Mouse (Mus musculus) CH12.LX (cell line): Measurements from ENCODE around the gene Dmrtc2. TPM values are rescaled to one million over a fixed set of nuclear protein-coding genes. Genes with fewer than 3 reads are reported as not detected.

Experiments
- DNase-seq: peaks from one replicate; pipeline ENCODE4 v3.0.0-alpha.2; 2013; ENCODE audit errors: extremely low read depth
- H3K27ac ChIP-seq: 2 replicates; pipeline ENCODE4 v1.5.1; 2012; ENCODE audit warnings: low read depth, mild to moderate bottlenecking, control low read depth, moderate library complexity; ENCODE audit not compliant: insufficient read depth
- H3K27me3 ChIP-seq: replicated peaks from 2 replicates; pipeline ENCODE3; 2012; ENCODE audit warnings: inconsistent platforms
- H3K36me3 ChIP-seq, 2 experiments: replicated peaks in 1 of 2; 2 replicates each; pipeline versions ENCODE3 to v1.6.1; 2012; ENCODE audit warnings: inconsistent platforms in 1 of 2, low read length in 1 of 2, mild to moderate bottlenecking in 1 of 2, mixed read lengths in 1 of 2, moderate library complexity in 1 of 2; ENCODE audit not compliant: control insufficient read depth in 1 of 2, insufficient read depth in 1 of 2
- H3K4me1 ChIP-seq, 2 experiments: 2 replicates each; pipeline ENCODE4 v1.6.1; 2012; ENCODE audit warnings: inconsistent platforms in 1 of 2, moderate library complexity in 1 of 2; ENCODE audit not compliant: insufficient read depth in 2 of 2, control insufficient read depth in 1 of 2
- H3K4me2 ChIP-seq: 2 replicates; pipeline ENCODE4 v1.6.1; 2012; ENCODE audit warnings: low read depth, mild to moderate bottlenecking, control low read depth; ENCODE audit not compliant: poor library complexity, insufficient read depth, severe bottlenecking
- H3K4me3 ChIP-seq, 3 experiments: fragments of 150-350 bp in 1 of 3; sonication (generic) in 1 of 3; replicated peaks in 1 of 3; 2 replicates each; pipeline versions ENCODE3 to v1.5.1; 2011 to 2012; ENCODE audit warnings: low read depth in 2 of 3, low read length in 2 of 3, mild to moderate bottlenecking in 2 of 3, moderate library complexity in 2 of 3, control low read depth in 1 of 3, improper control_type of control experiment in 1 of 3, inconsistent platforms in 1 of 3, mixed read lengths in 1 of 3; ENCODE audit not compliant: poor library complexity in 1 of 3
- H3K79me2 ChIP-seq: replicated peaks from 2 replicates; pipeline ENCODE4 v1.6.1; 2012; ENCODE audit warnings: mild to moderate bottlenecking, moderate library complexity; ENCODE audit not compliant: control insufficient read depth, poor library complexity, insufficient read depth, severe bottlenecking; ENCODE audit errors: extremely low read depth
- H3K9ac ChIP-seq: 2 replicates; pipeline ENCODE4 v1.6.1; 2012; ENCODE audit warnings: low read depth, mild to moderate bottlenecking, control low read depth, moderate library complexity; ENCODE audit not compliant: insufficient read depth
- H3K9me3 ChIP-seq: replicated peaks from 2 replicates; pipeline ENCODE3; 2012; ENCODE audit warnings: low read length, inconsistent platforms, mixed read lengths
- CTCF ChIP-seq, 2 experiments: IDR thresholded peaks in 1 of 2; conservative IDR thresholded peaks in 1 of 2; 2 replicates each; pipeline ENCODE4 v1.5.1; 2011 to 2012; ENCODE audit warnings: low read depth in 2 of 2, low read length in 2 of 2, improper control_type of control experiment in 1 of 2, inconsistent platforms in 1 of 2, mild to moderate bottlenecking in 1 of 2, moderate library complexity in 1 of 2
- IRF4 ChIP-seq: IDR thresholded peaks from 2 replicates; pipeline ENCODE4 v1.6.1; 2014; ENCODE audit warnings: low read depth, mild to moderate bottlenecking, inconsistent platforms, low read length, improper control_type of control experiment
- TCF12 ChIP-seq: IDR thresholded peaks from 2 replicates; pipeline ENCODE4 v1.6.1; 2014; ENCODE audit warnings: low read depth, mild to moderate bottlenecking, inconsistent platforms, low read length, improper control_type of control experiment
- dilution Hi-C: fragments of 300-500 bp; cut with MboI; formaldehyde crosslinking; loops from 2 replicates; pipeline ENCODE4 v1.14.3; 2020; ENCODE audit warnings: low sequenced_read_pairs; ENCODE audit not compliant: extremely low pct_unique_long_range_greater_than_20kb, extremely low pct_ligation_motif_present
- in situ Hi-C: fragments of 300-500 bp; cut with MboI; formaldehyde crosslinking; loops from 3 replicates; pipeline ENCODE4 v1.14.3; 2019; ENCODE audit warnings: low sequenced_read_pairs, low pct_ligation_motif_present, low pct_unique_long_range_greater_than_20kb, mixed read lengths
- polyA plus RNA-seq: library from polyadenylated mRNA; unstranded; fragments of >175 nt; gene quantifications from 2 replicates; pipeline ENCODE4 v1.2.1, GENCODE M21; 2012; ENCODE audit warnings: low read depth; ENCODE audit not compliant: insufficient read length
- total RNA-seq, 2 experiments: library from RNA; depleted of rRNA; stranded (reverse); fragments of 300-350 nt in 1 of 2; fragments of >200 nt in 1 of 2; gene quantifications; 2 replicates each; pipeline ENCODE4 v1.2.3; 2012 to 2014

Dmrtc2 gene
- total and polyA plus RNA-seq, 3 experiments, result not detected

GRCm38 (mm10) chr7:24919728-24920127, 49.9 kb downstream of the Dmrtc2 start:
- Histone ChIP-seq H3K36me3 (peaks cover 79 to 81% of the 10 kb centered on the region in 2 experiments), H3K9me3 (no peaks in the 10 kb centered on the region), H3K4me3 (no peak overlapping the region), H3K27ac (no peak overlapping the region; the same call in 1 of the 2 replicates), H3K4me1 (no peaks in the 10 kb centered on the region), H3K9ac (no peak overlapping the region)
- in situ Hi-C loops, result no loop called here
- TF ChIP-seq CTCF (conservative IDR thresholded peaks at IDR 0.05 in 1 of 2, IDR thresholded peaks at IDR 0.05 in 1 of 2; ENCODE audit: low read depth in 2 of 2, low read length in 2 of 2) (no peak), TCF12 (no peak), IRF4 (no peak)
- TF ChIP-seq, all 38 proteins: peak for 0
- dilution Hi-C loops, result no loop called here
- Histone ChIP-seq H3K27me3 (no peaks in the 10 kb centered on the region), H3K4me2 (no peak overlapping the region), H3K79me2 (no peaks in the 10 kb centered on the region)
- no peak for DNase-seq

Other genes starting within 250 kb of the Dmrtc2 start
- gene Lypd3, start 233.5 kb upstream of the Dmrtc2 start, total RNA-seq (2012; rRNA removed), result not detected in 2 replicates
- not detected in 2 replicates for gene Lypd3, start 233.5 kb upstream of the Dmrtc2 start, total RNA-seq (2014; rRNA removed)
- not detected in 2 replicates for gene Lypd3, start 233.5 kb upstream of the Dmrtc2 start, polyA plus RNA-seq
- not detected in 2 replicates for gene Tex101, start 193.4 kb upstream of the Dmrtc2 start, total RNA-seq (2012; rRNA removed)
- gene Tex101, start 193.4 kb upstream of the Dmrtc2 start, total RNA-seq (2014; rRNA removed), result not detected in 2 replicates
- gene Tex101, start 193.4 kb upstream of the Dmrtc2 start, polyA plus RNA-seq, result not detected in 2 replicates
- gene BC049730, start 160.8 kb upstream of the Dmrtc2 start, total RNA-seq (2012; rRNA removed), result not detected in 2 replicates
- gene BC049730, start 160.8 kb upstream of the Dmrtc2 start, total RNA-seq (2014; rRNA removed), result not detected in 2 replicates
- not detected in 2 replicates for gene BC049730, start 160.8 kb upstream of the Dmrtc2 start, polyA plus RNA-seq
- gene Gm4763, start 143.1 kb upstream of the Dmrtc2 start, total RNA-seq (2012; rRNA removed), result not detected in 2 replicates
- not detected in 2 replicates for gene Gm4763, start 143.1 kb upstream of the Dmrtc2 start, total RNA-seq (2014; rRNA removed)
- not detected in 2 replicates for gene Gm4763, start 143.1 kb upstream of the Dmrtc2 start, polyA plus RNA-seq
- gene Cd177, start 109.7 kb upstream of the Dmrtc2 start, total RNA-seq (2012; rRNA removed), result not detected in 2 replicates
- not detected in 2 replicates for gene Cd177, start 109.7 kb upstream of the Dmrtc2 start, total RNA-seq (2014; rRNA removed)
- not detected in 2 replicates for gene Cd177, start 109.7 kb upstream of the Dmrtc2 start, polyA plus RNA-seq
- gene Ceacam10, start 92.9 kb upstream of the Dmrtc2 start, total RNA-seq (2012; rRNA removed), result 0.17 TPM in 1 of 2 replicates, not detected in the other
- not detected in 2 replicates for gene Ceacam10, start 92.9 kb upstream of the Dmrtc2 start, total RNA-seq (2014; rRNA removed)
- not detected in 2 replicates for gene Ceacam10, start 92.9 kb upstream of the Dmrtc2 start, polyA plus RNA-seq
- gene Gm9844, start 7.8 kb upstream of the Dmrtc2 start, total RNA-seq (2012; rRNA removed), result 1.3 and 1.4 TPM in 2 replicates
- gene Gm9844, start 7.8 kb upstream of the Dmrtc2 start, total RNA-seq (2014; rRNA removed), result 19.9 and 25.1 TPM in 2 replicates
- gene Gm9844, start 7.8 kb upstream of the Dmrtc2 start, polyA plus RNA-seq, result 4.7 and 10.2 TPM in 2 replicates
- gene Lypd4, start 116 bp upstream of the Dmrtc2 start, total RNA-seq (2012; rRNA removed), result not detected in 2 replicates
- not detected in 2 replicates for gene Lypd4, start 116 bp upstream of the Dmrtc2 start, total RNA-seq (2014; rRNA removed)
- not detected in 2 replicates for gene Lypd4, start 116 bp upstream of the Dmrtc2 start, polyA plus RNA-seq
- 4,140 and 4,169 TPM in 2 replicates for gene Rps19, start 14.3 kb downstream of the Dmrtc2 start, total RNA-seq (2012; rRNA removed)
- gene Rps19, start 14.3 kb downstream of the Dmrtc2 start, total RNA-seq (2014; rRNA removed), result 2,094 and 2,149 TPM in 2 replicates
- 1,720 and 1,739 TPM in 2 replicates for gene Rps19, start 14.3 kb downstream of the Dmrtc2 start, polyA plus RNA-seq
- 71.3 and 75.2 TPM in 2 replicates for gene Cd79a, start 27.3 kb downstream of the Dmrtc2 start, total RNA-seq (2012; rRNA removed)
- gene Cd79a, start 27.3 kb downstream of the Dmrtc2 start, total RNA-seq (2014; rRNA removed), result 46.6 and 51.8 TPM in 2 replicates
- 313 and 422 TPM in 2 replicates for gene Cd79a, start 27.3 kb downstream of the Dmrtc2 start, polyA plus RNA-seq
- 37.8 and 40.2 TPM in 2 replicates for gene Arhgef1, start 32.9 kb downstream of the Dmrtc2 start, total RNA-seq (2012; rRNA removed)
- gene Arhgef1, start 32.9 kb downstream of the Dmrtc2 start, total RNA-seq (2014; rRNA removed), result 14.6 and 17.8 TPM in 2 replicates
- 128 and 134 TPM in 2 replicates for gene Arhgef1, start 32.9 kb downstream of the Dmrtc2 start, polyA plus RNA-seq
- not detected in 2 replicates for gene Gm4881, start 74.4 kb downstream of the Dmrtc2 start, total RNA-seq (2012; rRNA removed)
- gene Gm4881, start 74.4 kb downstream of the Dmrtc2 start, total RNA-seq (2014; rRNA removed), result not detected in 2 replicates
- not detected in 2 replicates for gene Gm4881, start 74.4 kb downstream of the Dmrtc2 start, polyA plus RNA-seq
- 89.0 and 135 TPM in 2 replicates for gene Rabac1, start 102.7 kb downstream of the Dmrtc2 start, total RNA-seq (2012; rRNA removed)
- gene Rabac1, start 102.7 kb downstream of the Dmrtc2 start, total RNA-seq (2014; rRNA removed), result 64.4 and 70.5 TPM in 2 replicates
- 37.3 and 44.6 TPM in 2 replicates for gene Rabac1, start 102.7 kb downstream of the Dmrtc2 start, polyA plus RNA-seq
- gene Atp1a3, start 135.9 kb downstream of the Dmrtc2 start, total RNA-seq (2012; rRNA removed), result 0.08 and 0.17 TPM in 2 replicates
- not detected in 2 replicates for gene Atp1a3, start 135.9 kb downstream of the Dmrtc2 start, total RNA-seq (2014; rRNA removed)
- 0.15 and 0.24 TPM in 2 replicates for gene Atp1a3, start 135.9 kb downstream of the Dmrtc2 start, polyA plus RNA-seq
- gene Grik5, start 202.3 kb downstream of the Dmrtc2 start, total RNA-seq (2012; rRNA removed), result 0.88 and 2.1 TPM in 2 replicates
- gene Grik5, start 202.3 kb downstream of the Dmrtc2 start, total RNA-seq (2014; rRNA removed), result 0.80 and 1.0 TPM in 2 replicates
- gene Grik5, start 202.3 kb downstream of the Dmrtc2 start, polyA plus RNA-seq, result 1.5 and 2.0 TPM in 2 replicates
- gene Zfp574, start 202.5 kb downstream of the Dmrtc2 start, total RNA-seq (2012; rRNA removed), result 11.2 and 11.8 TPM in 2 replicates
- 2.8 and 3.4 TPM in 2 replicates for gene Zfp574, start 202.5 kb downstream of the Dmrtc2 start, total RNA-seq (2014; rRNA removed)
- gene Zfp574, start 202.5 kb downstream of the Dmrtc2 start, polyA plus RNA-seq, result 11.9 and 13.3 TPM in 2 replicates